Mouse (Mus musculus) fibroblast of lung, adult 2 months (primary cell): ENCODE measurements around the gene Best1.

Source experiments
- DNase-seq: peaks from one replicate; pipeline ENCODE4 v3.0.0-alpha.2; 2011; ENCODE audit warnings: low read depth

Gene Best1

DNA sequence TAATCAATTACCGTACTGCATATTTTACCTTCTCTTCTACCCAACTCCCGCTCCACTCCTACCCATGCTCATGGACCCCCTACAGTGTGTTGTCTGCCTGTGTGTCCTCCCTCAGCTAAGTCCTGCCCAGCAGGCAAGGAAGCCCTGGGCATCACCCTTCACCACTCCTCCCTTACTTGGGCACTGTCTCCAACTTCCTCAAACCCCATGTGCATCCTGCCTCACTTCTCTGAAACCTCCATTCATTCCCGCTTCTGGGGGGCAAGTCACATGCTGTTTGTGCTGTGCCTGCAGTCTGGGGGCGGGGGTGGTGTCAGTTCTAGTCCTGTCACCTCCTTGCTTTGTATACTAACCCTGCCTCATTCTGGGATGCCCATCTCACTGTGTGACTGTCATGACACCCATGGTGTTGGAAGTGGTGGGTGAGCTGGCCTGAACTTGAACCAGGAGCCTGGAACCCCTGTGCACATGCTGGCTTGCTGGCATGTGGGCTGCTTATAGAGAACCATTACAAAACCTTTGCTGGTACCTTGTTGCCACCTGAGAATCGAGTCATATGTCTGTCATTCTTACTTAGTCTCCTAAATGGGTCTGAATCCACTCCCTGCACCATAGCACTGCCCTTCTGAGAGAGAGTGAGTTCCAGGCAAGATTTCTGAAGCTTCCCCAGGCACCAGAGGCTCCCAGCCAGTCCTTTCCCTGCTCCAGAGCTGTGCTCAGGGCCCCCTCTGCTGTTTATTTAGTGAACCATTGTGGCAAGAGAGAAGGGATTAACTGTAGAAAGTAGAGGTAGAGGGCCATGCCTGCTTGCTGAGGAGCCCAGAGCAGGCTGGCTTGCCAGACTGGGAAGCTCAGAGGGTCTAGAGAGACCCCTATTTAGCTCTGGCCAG is 21.2 kb upstream of the Best1 start:
- DNase-seq = no peak

DNA sequence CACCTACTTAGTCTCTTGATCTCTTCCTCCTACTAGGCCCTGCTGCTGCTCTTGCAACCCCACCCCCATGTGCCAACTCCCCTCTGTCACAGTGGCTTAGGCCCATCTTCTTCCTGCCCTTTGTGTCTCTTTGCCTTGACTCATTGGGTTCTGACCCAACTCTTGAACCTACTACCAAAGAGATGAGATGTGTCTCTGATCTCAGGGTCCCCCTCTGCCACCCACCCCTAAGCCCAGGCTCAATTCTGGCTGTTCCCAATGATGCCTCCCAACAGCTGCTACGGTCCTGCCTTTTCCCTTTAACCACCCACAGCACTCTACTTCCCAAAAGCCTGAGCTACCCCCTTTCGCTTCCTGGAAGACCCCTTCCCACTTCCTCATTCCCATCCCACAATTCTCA is 20.5 kb upstream of the Best1 start:
- no peak for DNase-seq

DNA sequence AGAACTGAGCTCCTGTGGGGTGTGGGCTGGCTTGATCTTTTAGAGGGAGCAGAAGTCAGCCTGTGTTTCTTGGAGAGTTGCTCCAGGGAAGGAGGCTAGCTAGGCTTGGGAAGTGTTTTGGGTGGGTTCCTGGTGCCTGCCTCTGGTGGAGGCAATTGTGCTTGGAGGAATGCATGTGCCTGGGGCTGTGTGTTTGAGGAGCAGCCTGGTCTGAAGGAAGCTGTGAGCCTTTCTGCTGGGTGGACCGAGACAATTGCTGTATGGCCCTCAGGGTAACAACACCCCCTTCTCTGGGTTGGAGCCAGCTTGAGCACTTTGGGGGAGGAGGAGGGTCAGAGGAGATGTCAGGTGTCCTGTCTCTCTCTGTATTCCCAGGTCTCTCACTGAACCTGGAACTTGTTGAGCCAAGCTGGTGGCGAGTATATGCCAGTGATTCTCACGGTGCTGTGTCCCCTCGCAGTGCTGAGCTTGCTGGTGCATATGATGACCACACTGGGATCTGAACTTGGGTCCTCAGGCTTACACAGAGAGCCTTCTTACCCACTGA is 17.9 kb upstream of the Best1 start:
- no peak for DNase-seq

DNA sequence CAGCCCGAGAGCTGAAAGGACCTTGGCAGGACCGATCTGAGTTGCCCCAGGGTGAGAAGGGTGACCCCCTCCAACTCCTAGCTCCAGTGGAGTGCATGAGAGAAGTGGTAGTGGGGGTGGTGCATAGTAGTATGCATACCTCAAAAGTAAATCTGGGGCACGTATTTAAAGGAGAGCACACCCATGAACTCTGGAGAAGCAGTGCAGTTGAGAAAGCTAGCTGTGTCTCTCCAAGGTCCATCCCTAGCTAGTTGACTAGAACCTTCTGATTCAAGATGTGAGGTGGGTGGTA is 17.0 kb upstream of the Best1 start:
- DNase-seq = no peak

DNA sequence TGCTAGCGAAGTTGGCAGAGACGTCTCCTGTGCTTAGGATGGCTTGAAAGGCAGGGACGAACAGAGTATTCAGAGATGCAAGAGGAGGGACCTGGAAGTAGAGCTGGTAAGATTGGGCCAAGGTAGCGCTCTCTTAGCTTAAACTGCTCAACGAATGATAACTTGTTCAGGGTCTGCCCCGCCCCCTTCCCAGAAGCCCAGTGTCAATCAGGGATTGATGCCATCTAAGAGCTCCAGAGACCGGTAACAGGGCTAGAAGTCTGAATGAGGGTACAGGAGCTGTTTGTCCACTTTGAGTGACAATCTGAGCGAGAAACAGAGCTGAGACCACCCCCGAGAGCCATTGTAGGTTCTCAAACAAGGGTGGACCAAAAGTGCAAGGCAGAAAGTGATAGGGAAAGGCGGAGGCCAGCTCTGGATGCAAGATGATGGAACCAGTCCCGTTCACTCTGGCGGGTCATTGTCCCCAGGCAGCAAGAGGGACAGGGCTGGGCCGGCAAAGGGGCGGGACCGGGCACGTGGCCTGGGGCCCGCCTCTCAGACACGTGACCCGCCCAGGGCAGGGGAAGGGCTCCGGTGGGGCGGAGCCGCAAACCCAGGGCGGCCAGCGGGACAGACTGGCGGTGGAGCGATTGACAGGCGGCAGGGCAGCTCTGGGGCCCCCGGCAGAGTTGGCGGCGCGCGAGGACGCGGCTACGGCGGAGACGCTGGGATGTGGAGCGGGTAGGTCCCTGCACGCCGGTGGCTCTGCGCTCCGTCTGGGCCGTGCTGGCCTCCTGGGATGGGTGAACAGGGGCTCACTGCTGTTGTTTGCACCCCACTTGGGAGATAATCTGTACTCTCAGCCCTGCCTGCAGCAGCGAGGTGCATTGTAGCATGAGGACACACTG is 16.4 kb upstream of the Best1 start:
- DNase-seq = no peak

DNA sequence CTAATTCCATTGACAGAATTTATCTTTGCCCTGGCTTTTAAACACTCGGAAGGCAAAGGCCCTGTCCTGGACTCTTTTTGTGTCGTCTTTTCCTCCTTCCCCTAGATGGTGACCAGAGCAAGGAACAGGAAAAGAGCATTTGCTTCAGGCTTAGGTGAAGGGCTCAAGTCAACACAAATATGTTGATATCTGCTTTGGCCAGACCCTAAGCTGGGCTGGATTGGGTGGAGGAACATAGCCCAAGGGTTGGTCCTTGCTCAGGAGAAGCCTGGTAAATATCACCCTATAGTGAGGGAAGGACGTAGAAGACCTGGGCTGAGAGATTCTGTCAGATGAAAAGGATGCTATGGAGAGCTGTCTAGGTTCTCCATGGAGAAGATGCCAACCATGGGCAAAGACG is 14.7 kb upstream of the Best1 start:
- no peak for DNase-seq

DNA sequence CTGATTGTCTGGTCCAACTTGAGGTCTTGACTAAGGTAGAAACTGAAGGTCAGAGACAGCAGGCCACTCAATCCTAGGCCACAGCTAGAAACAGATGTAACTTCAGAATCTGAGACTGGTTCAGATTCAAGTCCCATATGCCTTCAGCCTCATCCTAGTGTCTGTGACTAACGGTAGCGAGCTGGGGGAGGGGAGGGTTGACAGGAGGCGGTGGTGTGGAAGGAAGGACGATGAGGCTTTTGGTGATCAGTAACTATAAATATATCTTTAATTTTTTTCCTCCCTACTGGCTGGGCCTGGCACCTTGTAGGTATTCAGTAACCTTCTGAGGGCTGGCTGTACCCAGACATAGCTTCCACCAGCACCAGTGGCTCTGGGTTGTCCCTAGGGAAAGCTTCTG is 14.0 kb upstream of the Best1 start:
- no peak for DNase-seq

DNA sequence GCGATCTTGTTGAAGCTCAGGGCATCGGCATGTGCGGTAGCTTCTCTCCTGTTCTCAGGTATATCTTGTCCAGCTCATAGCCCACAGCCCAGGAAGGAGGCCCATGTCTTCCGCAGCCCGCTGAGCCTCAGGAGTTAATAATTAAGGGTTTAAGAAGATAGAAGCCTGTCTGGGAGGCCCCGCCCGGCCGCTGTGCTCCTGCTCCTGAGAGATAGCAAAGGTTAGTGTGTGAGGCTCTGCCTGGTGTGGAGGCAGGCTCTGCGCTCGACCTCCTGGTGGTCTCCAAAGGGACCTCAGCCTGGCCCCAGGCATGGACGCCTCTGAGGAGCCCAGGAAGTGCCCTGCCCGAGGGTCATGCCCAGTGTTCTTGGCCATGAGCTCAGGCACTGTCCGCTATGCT is 13.4 kb upstream of the Best1 start:
- no peak for DNase-seq

DNA sequence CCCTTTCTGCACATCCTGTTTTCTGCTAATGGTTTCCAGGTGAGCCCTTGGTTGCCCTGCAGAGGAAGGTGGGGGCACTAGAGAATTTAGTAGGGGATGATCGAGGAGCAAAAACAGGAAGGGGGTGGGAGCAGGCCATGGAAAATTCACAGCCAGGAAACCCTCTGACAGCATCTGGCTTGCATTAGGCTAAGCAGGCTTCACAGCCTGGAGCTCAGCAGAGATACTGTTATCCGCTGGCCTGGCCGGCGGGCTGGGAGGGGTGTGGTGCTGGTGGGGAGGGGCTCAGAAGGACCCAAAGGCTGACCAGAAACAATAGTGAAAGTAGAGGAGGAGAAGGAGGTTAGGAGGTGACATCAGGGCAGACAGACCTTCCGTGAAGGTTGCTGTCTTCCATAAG is 12.5 kb upstream of the Best1 start:
- DNase-seq = no peak

DNA sequence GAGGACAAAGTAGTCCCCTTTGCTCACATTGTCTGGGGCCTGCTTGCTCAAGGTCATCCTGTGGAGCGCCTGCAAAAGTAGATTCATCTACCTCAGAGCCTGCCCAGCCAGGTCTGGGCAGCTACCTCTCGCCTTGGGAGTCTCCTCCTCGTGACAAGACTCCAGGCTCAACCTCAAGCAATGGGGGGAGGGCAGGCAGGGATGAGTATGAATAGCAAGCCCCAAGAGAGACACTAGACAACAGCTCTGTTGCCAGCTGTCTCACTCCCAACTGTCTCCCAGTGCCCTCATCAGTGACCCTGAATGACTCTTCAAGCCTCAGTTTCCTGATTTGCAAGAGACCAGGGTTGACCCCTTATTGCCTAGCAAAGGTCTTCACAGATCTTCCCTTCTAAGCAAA is 11.9 kb upstream of the Best1 start:
- DNase-seq = no peak

DNA sequence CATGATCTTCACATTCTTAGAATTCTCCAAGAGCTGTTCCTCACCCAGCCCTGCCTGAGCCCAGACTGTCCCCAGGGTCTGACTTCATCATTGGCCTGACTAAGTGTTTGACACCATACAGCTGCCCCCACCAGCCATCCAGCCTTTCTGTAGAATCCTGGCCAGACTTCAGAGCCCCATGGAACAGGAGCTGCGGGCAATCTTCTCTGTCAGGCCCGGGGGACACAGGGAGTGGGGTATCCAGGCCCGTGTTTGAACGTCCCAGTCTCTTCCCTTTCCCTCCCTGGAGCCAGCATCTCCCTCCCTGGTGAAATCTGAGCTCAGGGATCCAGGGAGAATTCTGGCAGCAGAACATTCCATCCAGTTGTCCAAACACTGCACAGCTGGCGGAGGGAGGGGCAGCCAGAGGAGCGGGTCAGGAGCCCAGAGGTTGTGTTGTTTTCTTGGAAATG is 11.4 kb upstream of the Best1 start:
- DNase-seq = no peak

DNA sequence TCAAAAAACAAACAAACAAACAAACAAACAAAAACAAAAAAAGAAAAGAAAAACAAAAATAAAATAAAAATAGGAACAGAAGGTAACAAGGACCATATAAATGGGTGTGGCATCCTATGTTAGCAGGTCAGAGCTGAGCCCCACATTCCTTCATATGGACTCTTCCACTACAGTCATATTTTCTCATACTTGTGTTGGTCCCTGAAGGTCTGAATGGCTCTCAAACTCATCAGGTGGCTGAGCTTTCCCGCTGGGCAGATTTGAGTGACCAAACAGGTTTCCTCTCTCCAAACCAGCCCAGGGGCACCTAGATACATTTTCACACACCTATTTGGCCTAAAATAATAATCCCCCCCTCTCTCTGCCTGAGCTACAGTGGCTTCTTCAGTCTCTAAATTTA is 10.0 kb upstream of the Best1 start:
- no peak for DNase-seq

DNA sequence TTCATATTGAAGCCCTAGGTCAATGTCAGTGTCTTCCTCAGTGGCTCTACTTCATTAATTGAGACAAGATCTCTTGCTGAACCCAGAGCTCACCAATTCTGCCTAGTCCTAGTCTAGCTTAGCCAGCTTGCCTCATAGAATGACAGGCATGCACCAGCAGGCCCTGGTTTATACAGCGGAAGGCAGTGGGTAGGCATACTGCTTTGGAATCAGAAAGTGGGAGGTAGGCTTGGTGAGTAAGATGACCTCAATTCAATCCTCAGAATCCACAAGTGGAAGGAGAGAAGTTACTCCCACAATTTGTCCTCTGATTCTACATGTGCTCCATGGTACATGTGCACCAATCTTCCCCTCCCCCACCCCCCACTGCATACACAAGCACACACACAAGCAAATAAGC is 2.3 kb upstream of the Best1 start:
- no peak for DNase-seq

DNA sequence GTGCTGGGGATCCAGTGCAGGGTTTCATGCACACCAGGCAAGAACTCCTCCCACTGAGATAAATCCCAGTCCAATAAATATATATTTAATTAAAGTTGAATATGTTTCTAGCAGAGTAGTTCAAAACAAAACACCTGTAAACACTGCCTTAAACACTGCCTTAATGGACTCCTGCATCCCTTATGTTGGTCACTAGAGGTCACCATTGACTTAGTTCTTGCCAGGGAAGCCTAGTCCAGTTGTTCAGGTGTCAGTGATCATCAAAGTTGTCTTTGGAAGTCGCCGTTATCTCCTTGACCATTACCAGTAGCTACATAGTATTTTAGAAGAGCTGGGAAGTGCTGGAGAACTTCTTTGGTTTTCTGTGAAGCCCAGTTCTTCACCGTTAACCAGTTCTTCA is 1.1 kb downstream of the Best1 start:
- DNase-seq = no peak

DNA sequence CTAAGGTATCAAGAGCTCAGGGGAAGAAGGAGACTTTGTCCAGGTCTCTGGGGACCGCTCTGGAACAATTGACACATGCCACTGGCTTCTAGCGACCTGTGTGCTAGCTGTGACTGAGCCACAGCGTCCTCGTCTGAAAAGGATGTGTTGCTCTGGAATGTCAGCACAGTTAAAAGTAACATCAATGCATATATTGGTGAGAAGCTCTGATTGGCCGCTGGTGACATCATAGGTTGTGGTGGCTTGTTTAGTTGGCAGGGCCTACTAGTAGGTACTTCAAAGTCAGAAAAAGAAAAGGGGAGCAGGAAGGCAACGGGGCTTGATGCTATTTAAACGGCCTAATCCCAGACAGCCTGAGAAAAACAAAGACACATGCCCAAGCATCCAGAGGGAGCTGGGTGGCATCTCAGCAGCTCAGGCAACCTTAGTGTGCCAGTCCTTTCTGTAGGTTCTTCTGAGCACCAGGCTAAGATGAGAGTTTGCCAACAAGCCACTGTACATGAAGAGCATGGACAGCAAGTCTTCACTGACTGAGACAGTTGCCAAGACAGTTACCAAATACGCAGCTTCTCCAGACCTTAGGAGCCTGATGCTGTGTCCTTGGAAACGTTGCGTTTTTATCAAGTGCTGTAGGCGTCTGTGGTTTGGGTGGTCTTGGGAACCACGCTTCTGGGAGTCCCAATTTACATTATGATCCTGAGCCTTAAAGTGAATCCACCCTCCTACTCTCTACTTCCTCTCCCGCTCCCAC is 2.5 kb downstream of the Best1 start:
- DNase-seq = no peak

DNA sequence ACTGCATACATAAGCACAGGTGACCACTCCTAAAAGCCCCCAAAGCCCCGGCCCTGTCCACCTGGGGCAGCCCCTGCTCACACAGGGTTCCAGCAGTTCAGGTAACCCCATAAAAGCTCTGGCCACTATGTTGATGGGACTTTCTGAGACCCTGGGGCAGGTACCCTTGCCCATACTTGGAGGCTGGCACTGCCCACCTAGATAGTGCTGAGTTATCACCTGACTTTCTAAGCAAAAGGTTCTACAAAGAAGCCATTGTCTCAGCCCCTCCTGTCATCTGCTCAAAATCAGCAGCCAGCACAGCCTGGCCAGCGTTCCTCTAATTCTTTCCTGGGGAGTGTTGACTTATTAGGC is 3.4 kb downstream of the Best1 start:
- DNase-seq = no peak

DNA sequence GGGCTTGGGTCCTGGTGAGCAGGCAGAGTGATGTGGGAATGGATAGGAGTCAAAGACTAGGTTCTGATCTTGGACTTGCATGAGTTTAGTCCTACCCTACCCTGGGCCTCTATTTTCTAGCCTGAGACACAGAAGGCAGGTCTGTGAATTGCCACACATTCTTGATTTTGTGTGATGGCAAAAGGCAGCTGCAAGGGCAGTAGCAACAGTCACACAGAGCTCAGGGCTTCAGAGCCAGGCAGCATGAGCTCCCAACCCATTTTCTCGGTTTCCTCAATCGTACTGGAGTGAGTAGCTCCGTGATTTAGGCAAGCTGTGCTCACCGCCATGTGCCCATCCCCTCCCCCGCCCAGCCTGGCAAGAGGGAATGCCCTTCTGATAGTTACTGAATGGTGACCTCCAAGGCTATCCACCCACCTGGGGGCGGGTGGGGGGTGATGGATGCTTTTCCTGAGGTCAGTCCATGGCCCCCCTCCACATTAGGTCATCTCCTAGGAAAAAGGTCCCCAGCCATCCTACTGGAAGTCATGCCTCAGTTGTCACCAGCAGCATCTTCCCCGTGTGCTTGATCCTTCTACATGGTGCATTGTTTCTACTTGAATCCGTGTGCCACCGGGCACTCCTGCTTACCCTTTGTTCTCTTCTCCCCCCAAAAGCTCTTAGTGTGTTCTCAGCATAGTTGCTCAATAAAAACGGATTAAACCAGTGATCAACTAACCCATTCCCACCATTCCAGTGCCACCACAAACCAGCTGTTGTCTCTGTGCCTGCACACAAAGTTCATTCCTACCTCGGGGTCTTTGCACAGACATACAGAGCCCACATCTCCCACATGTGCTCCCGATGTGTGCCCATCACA is 4.0 kb downstream of the Best1 start:
- DNase-seq = no peak

DNA sequence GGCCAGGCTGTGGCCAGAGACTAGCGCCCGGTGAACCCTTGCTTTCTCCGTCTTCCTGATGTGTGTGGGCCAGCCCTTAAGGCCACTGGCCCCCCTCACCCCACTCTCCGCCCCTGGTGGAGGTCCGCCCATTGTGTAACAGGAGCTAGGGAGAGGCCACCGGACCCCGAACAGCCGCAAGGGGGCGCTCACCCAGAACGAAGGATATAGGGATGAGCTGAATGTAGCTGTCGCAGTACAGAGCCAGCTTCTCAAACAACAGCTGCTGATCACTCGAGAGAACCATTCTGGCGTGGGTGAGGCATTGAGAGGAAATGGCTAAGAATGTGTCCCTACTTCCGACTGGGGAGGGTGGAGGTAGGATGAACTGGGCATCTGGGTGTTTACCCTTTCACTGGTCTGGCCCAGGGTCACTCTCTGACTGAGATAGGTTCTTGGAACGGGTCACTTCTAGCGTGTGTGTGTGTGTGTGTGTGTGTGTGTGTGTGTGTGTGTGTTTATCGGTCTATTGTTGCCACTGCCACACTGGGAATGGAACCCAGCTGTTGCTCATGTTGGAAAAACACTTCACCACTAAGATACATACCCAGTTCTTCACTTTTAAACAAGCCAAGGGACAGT is 8.3 kb downstream of the Best1 start:
- no peak for DNase-seq

DNA sequence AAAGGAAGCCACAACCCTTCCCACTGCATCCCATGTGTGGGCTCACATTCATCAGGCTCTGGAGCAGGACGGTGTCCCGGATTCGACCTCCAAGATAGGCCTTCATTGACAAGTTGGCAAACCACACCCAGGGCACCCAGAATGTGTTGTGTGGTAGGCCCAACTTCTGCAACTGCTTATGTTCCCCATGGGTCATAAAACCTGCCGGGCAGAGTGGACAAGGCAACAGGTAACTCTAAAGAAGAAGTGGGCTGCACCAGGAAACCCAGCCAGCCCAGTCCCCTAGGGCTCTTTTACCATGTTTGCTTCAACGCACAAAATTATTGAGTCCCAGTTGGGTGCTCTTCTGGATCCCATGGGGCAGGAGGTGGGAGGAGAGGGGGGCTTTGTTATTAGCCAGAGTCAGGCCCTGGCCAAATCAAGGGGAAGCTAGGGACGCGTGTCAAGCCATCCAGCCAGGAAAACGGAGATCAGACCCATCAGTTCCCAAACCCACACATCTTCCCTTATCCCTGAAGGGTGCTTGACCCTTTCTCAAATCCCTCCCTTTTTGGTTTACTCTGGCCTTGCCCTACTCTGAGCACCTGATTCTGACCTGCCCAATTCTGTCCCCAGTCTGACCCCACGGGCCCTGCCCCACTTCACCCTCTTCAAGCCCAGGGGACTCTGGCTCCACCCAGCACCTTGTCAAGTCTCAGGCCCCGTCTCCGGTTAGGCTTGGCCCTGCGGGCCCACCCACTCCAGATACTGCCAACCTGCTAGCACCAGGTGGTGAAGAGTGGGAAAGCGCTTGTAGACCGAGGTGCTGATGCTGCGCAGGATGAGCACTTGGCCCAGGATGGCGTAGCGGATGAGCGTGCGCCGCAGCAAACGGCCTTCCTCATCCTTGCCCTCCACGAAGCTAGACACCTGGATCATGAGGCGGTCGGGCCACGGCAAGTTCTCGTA is 9.1 kb downstream of the Best1 start:
- DNase-seq = no peak

DNA sequence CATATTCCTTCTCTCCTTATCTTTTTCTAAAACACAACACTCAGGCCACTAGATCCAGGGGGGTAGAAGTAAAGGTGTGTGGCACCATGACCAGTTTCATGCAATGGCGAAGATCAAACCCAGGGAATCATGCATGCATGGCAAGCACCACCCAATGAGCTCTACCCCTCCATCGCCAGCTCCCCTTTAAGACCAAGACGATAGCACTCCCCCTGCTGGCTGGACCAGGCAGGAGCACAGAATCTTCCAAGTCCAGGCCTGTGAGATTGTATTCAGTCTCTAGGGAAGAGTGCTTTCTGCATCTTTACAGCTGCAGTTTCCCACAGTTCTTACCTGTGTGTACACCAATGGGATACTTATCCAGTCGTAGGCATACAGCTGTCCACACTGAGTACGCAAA is 10.1 kb downstream of the Best1 start:
- DNase-seq = no peak
